Mouse (Mus musculus): Measurements from ENCODE around the gene Prkca. TPM values are rescaled to one million over a fixed set of nuclear protein-coding genes. Genes with fewer than 3 reads are reported as not detected.
"Not testable (repeated sequence)": the region's sequence is repeated elsewhere in the genome, so short reads cannot be mapped to it uniquely, and the experiment has no call there.

Gene Prkca
- total RNA-seq, 2 experiments from 2014 or later, result 3.2 to 6.7 TPM

- ATAC-seq (replicated peaks; ENCODE audit: low FRiP score, poor library complexity, severe bottlenecking), result no peak
Measured at GRCm38 (mm10) chr11:108098306-108098705, 245.4 kb downstream of the Prkca start.

GRCm38 (mm10) chr11:108094796-108095195, 248.9 kb downstream of the Prkca start:
- ATAC-seq (replicated peaks; ENCODE audit: low FRiP score, poor library complexity, severe bottlenecking), result no peak

- no peak for ATAC-seq (replicated peaks; ENCODE audit: low FRiP score, poor library complexity, severe bottlenecking)
Measured at GRCm38 (mm10) chr11:108093248-108093647, 250.5 kb downstream of the Prkca start.

GRCm38 (mm10) chr11:108091238-108091637, 252.5 kb downstream of the Prkca start:
- no peak for ATAC-seq (replicated peaks; ENCODE audit: low FRiP score, poor library complexity, severe bottlenecking)

- no peak for ATAC-seq (replicated peaks; ENCODE audit: low FRiP score, poor library complexity, severe bottlenecking)
Measured at GRCm38 (mm10) chr11:108090706-108091105, 253.0 kb downstream of the Prkca start.

GRCm38 (mm10) chr11:108088063-108088462, 255.7 kb downstream of the Prkca start:
- ATAC-seq (replicated peaks; ENCODE audit: low FRiP score, poor library complexity, severe bottlenecking), result no peak

- ATAC-seq (replicated peaks; ENCODE audit: low FRiP score, poor library complexity, severe bottlenecking), result not testable (repeated sequence)
Measured at GRCm38 (mm10) chr11:108087105-108087700, 256.5 kb downstream of the Prkca start.

- no peak for ATAC-seq (replicated peaks; ENCODE audit: low FRiP score, poor library complexity, severe bottlenecking)
Measured at GRCm38 (mm10) chr11:108082673-108083072, 261.1 kb downstream of the Prkca start.

GRCm38 (mm10) chr11:108079946-108080650, 263.6 kb downstream of the Prkca start:
- ATAC-seq (replicated peaks; ENCODE audit: low FRiP score, poor library complexity, severe bottlenecking), result no peak

- ATAC-seq (replicated peaks; ENCODE audit: low FRiP score, poor library complexity, severe bottlenecking), result no peak
Measured at GRCm38 (mm10) chr11:108079454-108079853, 264.3 kb downstream of the Prkca start.

GRCm38 (mm10) chr11:108077514-108077913, 266.2 kb downstream of the Prkca start:
- ATAC-seq (replicated peaks; ENCODE audit: low FRiP score, poor library complexity, severe bottlenecking), result no peak

- ATAC-seq (replicated peaks; ENCODE audit: low FRiP score, poor library complexity, severe bottlenecking), result no peak
Measured at GRCm38 (mm10) chr11:108072606-108073243, 271.0 kb downstream of the Prkca start.

- no peak for ATAC-seq (replicated peaks; ENCODE audit: low FRiP score, poor library complexity, severe bottlenecking)
Measured at GRCm38 (mm10) chr11:108071230-108071629, 272.5 kb downstream of the Prkca start.

GRCm38 (mm10) chr11:108070038-108070437, 273.7 kb downstream of the Prkca start:
- no peak for ATAC-seq (replicated peaks; ENCODE audit: low FRiP score, poor library complexity, severe bottlenecking)

- no peak for ATAC-seq (replicated peaks; ENCODE audit: low FRiP score, poor library complexity, severe bottlenecking)
Measured at GRCm38 (mm10) chr11:108068430-108068829, 275.3 kb downstream of the Prkca start.

- ATAC-seq (replicated peaks; ENCODE audit: low FRiP score, poor library complexity, severe bottlenecking), result no peak
Measured at GRCm38 (mm10) chr11:108067161-108067560, 276.6 kb downstream of the Prkca start.

GRCm38 (mm10) chr11:108064401-108064800, 279.3 kb downstream of the Prkca start:
- ATAC-seq (replicated peaks; ENCODE audit: low FRiP score, poor library complexity, severe bottlenecking), result no peak

GRCm38 (mm10) chr11:108063096-108063495, 280.6 kb downstream of the Prkca start:
- no peak for ATAC-seq (replicated peaks; ENCODE audit: low FRiP score, poor library complexity, severe bottlenecking)

GRCm38 (mm10) chr11:108061571-108062479, 281.9 kb downstream of the Prkca start:
- no peak for ATAC-seq (replicated peaks; ENCODE audit: low FRiP score, poor library complexity, severe bottlenecking)

GRCm38 (mm10) chr11:108057138-108057537, 286.6 kb downstream of the Prkca start:
- ATAC-seq (replicated peaks; ENCODE audit: low FRiP score, poor library complexity, severe bottlenecking), result no peak

Data from erythroblast, adult 5-6 weeks (primary cell).